Mouse (Mus musculus): ENCODE data around the gene Ncoa5.

- TF ChIP-seq CTCF (IDR thresholded peaks at IDR 0.05; ENCODE audit: low read depth) (no peak), EP300 (optimal IDR thresholded peaks at IDR 0.05) (no peak)
Measured at GRCm38 (mm10) chr2:165049044-165049443, 14.4 kb upstream of the Ncoa5 start.

Data from stomach, postnatal 0 days (tissue).